Mouse (Mus musculus): Measurements from ENCODE around the gene Sipa1l1.
"Not testable (repeated sequence)": the region's sequence is repeated elsewhere in the genome, so short reads cannot be mapped to it uniquely, and the experiment has no call there.

The Sipa1l1 gene

DNA sequence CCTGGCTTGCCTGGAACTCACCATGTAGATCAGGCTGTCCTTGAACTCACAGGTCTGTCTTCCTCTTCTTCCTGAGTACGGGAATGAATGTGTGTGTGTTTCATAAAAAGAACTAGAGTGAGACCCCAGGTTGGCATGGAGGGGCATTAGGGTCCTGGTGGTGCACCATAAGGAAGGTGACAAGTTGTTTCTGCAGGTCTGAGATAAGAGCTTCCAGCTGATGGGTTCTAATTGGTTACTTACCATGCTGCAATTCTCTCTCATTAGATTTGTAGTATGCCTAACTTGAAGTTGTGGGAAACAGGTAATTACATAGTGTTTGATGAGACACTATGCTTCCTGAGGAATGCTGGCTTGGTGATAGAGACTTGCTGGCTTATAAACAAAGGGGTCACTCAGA is 4.5 kb downstream of the Sipa1l1 start:
- no peak for DNase-seq (ENCODE audit: extremely low read depth, low read depth, low spot score)

DNA sequence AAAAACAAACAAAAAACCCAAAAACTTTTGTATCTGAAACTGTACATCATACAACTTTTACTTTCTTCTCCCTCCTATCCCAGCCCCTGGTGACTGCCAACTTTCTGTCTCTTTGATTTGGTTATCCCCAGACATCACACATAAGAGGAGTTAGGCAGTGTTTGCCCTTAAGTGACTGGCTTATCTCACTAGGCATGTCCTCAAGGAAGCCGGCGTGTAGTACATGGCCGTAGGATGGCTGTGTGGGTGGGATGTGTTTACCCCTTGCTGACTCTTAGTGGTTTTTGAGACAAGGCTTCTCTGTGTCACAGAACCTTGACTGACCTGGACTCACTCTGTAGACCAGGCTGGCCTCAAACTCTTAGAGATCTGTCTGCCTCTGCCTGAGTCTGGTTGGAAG is 6.6 kb downstream of the Sipa1l1 start:
- DNase-seq (ENCODE audit: extremely low read depth, low read depth, low spot score): no peak

DNA sequence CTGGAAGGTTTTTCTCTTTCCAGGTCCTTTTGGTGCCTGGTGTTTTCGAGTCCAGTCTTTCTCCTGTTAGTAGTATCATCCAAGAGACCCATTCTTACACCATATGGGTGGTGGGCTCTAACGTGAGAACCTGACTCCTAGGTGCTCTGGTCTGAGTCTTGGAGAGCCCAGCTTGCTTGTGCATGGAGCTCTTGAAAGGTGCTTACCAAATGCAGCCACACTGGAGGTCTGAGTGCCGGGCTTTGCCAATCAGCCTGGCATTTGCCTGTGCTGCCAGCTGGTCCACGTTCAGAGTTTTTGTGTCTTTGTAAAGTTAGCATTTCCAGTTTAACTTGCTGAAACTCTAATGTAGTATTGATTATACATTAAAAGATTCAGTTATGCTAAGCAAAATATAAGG is 9.5 kb downstream of the Sipa1l1 start:
- no peak for DNase-seq (ENCODE audit: extremely low read depth, low read depth, low spot score)

DNA sequence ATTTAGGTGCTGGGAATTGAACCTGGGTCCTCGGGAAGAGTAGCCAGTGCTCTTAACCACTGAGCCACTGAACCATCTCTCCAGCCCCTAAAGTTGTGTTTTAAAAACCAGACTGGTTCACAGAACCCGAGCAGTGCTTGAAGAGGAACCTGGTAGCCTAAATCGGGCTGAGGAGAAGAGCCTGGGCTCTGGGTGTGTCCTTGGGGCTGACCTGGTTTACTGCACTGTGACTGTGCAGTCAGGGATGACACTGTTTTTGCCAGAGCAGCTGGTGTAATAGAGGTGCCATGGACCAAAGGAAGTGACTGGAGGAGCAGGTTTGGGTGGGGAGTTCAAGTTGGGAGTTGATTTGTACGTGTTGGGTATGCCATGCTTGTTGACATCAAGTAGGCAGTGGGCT is 10.5 kb downstream of the Sipa1l1 start:
- DNase-seq (ENCODE audit: extremely low read depth, low read depth, low spot score): no peak

DNA sequence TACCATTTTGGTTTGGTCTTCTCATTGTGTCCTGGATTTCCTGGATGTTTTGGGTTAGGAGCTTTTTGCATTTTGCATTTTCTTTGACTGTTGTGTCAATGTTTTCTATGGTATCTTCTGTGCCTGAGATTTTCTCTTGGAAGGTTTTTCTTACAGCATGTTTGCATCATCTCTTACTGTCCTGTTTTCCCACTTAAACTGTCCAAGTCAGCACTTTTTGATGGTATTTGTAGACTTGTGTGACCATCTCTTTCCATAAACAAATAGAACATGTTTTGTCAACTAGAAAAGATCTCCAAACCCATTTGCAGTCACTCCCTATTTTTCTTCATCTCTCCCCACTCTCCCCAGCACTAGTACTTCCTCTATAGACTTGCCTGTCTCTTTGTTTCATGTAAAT is 17.0 kb downstream of the Sipa1l1 start:
- DNase-seq (ENCODE audit: extremely low read depth, low read depth, low spot score): not testable (repeated sequence)

DNA sequence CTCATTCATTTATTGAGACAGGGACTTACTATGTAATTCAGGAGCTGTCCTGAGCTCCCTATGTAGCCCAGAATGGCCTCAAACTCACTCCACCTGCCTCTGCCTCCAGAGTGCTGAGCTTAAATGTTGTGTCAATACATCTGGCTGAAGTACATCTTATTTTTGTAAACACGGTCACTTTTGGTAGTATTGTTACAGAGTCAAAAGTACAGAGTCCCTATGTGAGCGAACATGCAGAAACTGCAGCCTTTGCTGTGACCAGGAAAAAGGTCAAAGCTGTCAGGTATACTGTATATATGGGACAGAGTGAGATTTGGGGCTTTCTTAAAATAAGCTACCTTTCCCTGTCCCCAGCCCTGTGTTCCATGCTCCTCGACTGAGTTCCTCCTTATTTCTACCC is 17.6 kb downstream of the Sipa1l1 start:
- no peak for DNase-seq (ENCODE audit: extremely low read depth, low read depth, low spot score)

DNA sequence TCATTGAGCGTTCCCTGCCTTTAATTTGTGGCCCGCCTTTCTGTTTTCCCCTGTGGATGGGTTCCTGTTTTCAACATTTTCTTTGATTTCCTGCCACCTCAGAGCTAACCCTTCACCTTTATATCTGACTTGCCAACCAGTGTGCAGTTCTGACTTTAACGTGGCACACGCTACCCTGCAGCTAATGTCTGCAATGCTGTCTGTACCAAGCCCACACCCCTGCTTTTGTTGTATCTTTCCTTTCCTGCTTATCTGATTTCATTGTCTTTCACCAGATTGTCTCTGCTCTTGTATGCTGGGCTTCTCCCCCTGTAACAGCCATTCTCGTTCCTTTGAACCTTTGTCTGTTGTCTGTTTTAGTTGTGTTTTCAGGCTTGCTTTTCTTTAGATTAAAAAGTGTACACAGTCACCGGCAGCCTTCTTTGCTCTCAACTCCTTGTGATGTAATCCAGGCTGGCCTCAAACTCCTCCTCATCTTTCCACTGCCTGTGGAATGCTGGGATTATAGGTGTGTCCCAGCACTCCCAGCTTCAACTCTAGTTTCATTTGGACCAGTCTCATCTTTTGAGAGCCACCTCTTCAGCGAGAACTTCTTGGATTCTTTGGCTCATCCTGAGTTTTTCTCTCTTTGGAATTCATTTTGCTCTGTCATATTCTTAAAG is 18.2 kb downstream of the Sipa1l1 start:
- DNase-seq (ENCODE audit: extremely low read depth, low read depth, low spot score): no peak

DNA sequence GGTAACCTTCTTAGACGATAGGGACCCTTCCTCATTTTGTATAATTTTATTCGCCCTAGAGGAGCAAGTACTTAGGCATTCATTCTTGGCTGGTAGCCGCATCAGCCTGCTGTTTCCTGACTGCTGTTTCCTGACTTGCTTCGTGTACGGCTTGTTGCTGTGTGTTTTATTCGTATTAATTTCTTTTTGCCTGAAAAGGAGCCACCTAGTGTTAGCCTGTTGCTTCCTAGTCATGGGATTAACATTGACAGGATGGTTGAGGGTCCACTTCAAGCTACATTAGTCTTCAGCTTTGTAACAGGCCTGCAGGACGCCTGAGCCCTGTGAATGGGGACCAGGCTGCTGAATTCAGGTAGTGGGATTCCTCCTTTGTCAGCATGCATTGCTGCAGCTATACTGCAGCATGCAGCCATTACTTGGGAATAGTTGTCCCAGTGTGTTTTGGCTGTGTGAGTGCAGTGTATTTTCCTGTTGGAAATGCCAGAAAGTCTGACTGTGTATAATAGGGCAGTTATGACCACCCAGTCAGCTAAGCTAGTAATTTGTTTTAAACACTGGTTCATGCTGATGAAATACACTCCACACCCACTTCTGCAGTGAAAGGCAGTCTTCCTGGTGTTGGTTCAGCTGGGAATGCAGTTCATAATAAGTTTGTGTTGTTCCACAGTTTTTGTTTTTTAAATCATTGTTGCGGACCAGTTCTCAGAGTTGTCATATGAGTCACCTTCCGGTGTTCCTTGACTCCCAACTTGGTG is 19.4 kb downstream of the Sipa1l1 start:
- no peak for DNase-seq (ENCODE audit: extremely low read depth, low read depth, low spot score)

DNA sequence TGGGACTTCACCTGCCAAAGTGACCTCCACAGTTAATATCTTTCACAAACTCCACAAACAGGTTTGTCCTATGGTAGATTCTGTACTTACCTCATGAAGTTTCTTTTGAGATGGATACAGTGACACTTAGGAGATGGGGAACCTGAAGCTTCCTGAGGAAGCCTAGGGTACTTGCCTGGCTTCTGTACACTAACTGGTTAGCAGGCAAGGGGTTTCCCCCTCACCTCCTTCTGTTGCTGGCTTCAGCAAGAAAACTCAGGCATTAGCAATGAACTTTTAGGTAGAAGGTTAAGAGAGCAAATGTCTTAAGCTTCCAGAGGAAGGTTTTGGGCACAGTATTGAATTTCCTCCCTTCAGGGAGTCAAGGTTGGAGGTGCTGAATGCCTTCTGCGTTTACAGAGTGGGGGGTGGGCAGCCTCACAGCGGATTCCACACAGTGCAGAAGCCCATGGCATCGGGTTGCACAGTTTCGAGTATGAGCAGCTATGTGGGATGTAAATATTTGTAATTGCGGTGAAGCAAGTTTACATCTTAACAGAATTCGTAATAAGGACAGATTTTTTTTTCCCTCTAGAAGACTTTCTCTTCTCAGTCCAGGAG is 20.1 kb downstream of the Sipa1l1 start:
- DNase-seq (ENCODE audit: extremely low read depth, low read depth, low spot score): no peak

DNA sequence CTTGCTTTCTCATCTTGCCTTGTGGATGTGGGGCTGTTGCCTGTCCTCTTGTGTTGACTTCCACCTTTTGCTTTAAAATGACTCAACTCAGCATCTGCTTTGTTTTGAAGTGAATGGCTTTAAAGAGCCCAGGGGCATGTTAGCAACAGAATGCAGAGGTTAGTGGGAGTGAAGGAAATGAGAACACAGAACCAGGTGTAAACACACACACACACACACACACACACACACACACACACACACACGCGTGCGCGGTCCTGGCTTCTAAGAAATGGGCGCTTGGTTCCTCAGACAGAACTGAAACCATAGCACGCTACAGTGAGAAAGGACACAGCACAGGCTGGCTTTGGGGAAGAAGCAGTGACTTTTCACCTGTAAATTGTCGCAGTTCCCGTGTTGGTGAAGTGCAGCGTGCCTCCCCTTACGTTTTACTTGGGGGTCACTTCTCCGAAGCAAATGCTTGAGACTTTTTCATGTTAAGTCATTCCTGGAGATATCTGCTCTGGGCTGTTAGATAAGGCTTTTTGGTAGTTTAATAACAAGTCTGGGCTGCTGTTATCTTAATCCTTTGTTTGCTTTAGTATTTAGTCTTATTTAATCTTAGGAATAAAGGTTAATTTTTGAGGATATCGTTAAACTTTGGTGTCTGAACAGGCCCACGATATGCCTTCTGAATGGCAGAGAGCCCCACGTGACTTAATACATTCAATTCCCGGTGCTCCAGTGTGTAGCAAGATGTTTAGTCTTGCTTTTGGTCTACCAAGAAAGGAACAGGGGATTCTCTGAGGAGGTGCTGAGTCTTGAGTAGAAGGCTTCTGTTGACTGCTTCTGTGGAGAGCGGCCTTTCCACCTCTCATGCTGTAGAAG is 20.8 kb downstream of the Sipa1l1 start:
- DNase-seq (ENCODE audit: extremely low read depth, low read depth, low spot score): no peak

DNA sequence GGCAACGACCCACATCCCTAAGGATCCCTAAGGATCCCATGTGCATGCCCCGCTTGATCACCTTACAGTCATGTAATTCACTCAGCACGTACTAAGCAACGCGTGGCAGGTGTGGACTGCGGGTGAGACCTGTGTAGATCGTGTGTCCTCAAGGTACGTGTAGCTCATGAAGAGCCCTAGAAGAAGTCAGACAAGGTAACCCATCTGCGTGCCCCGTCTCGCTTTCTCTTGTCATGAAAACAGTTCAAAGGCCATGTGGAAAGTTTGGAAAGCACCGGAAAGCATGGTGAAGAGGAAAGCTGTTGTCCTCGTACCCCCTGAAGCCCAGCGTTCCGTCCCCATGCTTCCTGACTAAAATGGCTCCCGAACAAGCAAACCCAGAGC is 21.5 kb downstream of the Sipa1l1 start:
- no peak for DNase-seq (ENCODE audit: extremely low read depth, low read depth, low spot score)

DNA sequence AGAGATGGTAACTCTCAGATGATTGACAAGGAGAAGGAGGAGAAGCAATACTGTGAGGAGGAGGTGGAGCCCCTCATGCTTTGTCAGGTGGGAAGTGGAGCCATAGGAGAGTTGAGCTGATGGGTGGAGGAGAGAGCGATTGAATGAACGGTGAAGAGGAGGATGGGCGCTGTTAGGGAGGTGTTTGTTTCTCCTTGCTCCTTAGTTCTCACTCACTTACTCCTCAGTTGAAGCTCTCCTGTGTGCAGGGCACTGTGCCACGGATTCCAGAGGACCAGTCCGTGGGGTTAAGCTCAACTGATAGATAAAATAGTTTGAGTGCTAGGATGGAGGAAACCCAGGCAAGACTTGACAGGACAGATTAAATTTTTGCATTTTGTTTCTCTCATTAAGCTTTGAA is 22.6 kb downstream of the Sipa1l1 start:
- no peak for DNase-seq (ENCODE audit: extremely low read depth, low read depth, low spot score)

DNA sequence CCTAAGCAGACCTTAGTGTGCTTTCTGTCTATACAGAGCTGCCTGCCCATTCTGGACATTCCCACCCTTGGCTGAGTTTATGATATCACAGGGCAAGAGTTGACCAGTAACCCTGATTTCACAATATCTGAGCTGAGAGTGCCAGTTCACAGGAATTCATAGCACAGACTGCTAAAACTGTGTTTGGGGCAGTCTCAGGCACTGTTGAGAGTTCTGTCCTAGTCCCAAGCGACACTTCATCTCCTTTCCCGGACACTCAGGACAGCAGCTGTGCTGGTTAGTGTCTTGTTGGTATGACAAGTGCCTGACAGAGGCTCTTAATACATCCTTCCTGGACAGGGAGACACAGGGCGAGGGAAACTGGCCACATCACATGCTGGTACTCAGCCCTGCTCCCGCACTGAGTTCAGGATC is 23.5 kb downstream of the Sipa1l1 start:
- DNase-seq (ENCODE audit: extremely low read depth, low read depth, low spot score): no peak

DNA sequence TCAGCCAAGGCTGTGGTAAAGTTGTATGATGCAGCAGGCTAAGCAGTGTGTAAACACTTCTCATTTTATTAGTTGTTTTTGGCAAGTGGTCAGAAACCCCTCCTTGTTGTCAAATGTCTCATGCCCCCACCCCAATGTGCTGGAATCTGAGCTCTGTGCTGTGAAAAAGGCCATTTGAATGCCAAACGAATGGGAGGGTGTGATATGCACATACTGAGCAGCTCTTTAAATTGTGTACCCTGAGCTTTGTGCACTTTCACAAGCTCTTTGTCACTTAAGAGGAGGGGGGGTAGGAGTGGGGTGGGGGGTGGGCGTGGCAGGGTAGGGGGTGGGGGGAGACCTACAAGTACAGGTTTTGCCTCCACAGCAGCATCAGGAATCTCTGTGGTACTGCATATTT is 24.4 kb downstream of the Sipa1l1 start:
- no peak for DNase-seq (ENCODE audit: extremely low read depth, low read depth, low spot score)

DNA sequence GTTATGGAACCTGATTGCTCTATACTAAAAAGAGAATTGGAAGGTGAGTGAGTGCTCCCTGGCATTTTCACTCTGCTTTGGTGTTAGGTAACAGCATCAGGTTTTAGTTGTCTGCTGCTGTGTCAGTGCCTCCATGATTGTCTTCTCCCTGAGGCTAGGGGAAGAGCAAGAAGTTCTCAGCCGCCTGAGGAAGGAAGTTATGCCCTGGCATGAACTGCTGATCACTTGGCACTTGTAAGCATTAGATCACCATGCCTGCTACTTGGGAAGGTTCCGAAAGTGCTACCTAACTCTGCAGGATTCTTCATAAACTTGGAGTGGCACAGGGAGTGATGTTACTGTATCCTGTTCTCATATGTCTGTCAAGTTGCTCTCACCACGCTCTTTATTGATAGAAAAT is 25.8 kb downstream of the Sipa1l1 start:
- DNase-seq (ENCODE audit: extremely low read depth, low read depth, low spot score): no peak

DNA sequence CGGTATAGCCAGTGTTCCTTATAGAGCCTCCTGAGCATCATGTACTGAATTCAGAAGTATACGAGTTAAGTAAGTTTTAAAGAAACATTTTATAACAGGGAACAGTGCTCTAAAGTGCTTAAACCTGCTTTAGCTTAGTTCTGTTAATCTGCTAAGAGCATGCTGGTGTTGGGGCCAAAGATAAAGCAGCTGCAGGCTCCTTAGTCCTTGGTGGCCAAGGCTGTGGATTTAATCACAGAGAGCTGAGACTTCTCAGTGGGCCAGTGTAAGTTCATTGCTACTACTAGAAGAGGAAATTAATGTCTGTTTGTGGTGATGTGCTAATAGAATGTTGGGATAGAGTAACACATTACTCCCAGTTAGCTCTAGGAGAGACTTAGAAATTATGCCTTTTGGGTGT is 27.1 kb downstream of the Sipa1l1 start:
- no peak for DNase-seq (ENCODE audit: extremely low read depth, low read depth, low spot score)

DNA sequence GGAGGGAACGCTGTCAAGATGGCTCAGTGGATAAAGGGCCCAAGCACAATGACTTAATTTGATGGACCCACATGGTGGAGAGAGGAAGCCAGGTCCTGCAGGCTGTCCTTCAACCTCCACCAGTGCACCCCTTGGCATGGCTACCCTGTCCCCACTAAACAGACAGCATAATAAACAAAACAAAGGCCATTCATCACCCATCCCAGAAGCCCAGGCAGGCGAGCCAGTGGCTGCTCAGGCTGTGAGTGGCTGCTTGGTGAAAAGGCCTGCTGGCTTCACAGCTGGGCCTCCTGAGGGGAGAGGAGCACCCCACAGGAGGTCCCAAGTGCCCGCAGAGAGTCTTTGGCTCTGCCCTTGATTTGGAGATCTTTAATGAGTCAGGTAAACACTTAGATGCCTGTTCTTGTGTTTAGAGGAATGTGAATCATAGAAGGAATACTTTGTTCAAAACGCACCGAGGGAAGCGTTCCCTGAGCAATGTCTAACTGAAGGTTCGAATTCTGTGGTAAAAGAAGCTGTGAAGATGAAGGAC is 27.6 kb downstream of the Sipa1l1 start:
- DNase-seq (ENCODE audit: extremely low read depth, low read depth, low spot score): no peak

DNA sequence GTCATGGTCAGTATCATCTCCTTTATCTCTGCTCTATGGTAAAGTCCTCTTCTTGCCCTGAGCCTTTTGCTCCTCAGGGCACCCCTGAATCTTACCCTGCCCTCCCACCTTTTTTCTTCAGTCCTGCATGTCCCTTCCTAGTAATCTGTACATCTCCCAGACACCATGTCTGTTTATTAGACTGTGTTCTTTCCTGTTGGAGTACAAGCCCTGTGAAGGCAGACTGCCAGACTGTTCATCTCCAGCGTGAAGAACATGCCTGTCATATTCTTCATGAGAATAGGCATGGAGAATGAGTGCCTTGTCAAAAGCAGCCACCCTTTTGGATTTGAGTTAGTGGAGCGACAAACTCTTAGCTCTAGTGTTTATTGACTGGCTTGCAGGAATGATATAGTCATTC is 28.1 kb downstream of the Sipa1l1 start:
- no peak for DNase-seq (ENCODE audit: extremely low read depth, low read depth, low spot score)

DNA sequence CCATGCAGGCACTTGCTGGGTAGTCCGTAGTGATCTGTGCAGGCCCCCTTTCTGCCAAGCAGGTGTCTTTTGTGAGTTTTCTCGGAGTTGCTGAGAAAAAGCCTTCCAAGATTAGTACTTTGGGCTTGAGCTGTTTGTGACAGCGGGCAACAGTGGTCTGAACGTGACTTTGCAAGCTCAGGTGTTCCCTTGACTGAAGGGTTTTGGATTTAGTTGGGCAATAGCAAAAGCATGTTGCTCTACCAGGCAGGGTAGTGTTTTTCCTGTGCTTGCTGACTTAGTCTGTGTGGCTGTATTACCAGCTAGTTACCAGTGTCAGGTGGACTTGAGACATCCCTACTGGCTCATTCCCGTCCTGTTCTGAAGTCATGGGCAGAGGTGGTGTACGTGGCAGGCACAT is 30.2 kb downstream of the Sipa1l1 start:
- no peak for DNase-seq (ENCODE audit: extremely low read depth, low read depth, low spot score)

DNA sequence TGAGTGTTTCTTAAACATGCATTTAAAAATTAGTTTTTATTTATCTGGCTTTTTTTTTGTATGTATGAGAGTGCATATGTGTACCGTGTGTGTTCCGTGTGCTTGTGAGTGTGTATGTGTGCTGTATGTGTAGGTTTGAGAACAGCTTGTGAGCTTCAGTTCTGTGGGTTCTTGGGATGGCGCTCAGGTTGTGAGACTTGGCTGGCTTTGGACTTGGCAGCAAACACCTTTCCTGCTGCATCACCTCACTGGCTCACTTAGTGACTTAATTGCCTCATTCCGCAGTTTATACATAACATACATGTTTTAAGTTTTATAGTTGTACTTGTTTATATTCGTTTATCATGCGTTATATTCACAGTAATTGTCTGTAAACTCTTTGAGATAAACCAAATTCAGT is 35.0 kb downstream of the Sipa1l1 start:
- no peak for DNase-seq (ENCODE audit: extremely low read depth, low read depth, low spot score)
